Mouse (Mus musculus): ENCODE results near the gene Htra2.

Htra2 gene

GRCm38 (mm10) chr6:83004309-83004708 lies 50.8 kb downstream of the Htra2 start:
- no peak for DNase-seq (ENCODE audit: low spot score)

GRCm38 (mm10) chr6:83003850-83004249 lies 51.2 kb downstream of the Htra2 start:
- no peak for DNase-seq (ENCODE audit: low spot score)

GRCm38 (mm10) chr6:83003082-83003481 lies 52.0 kb downstream of the Htra2 start:
- no peak for DNase-seq (ENCODE audit: low spot score)
